Mouse (Mus musculus): ENCODE results near the gene Dazap1.

- TF ChIP-seq EP300 (IDR thresholded peaks at IDR 0.05; ENCODE audit: insufficient read depth, low read depth, low read length) (no peak), CTCF (IDR thresholded peaks at IDR 0.05) (no peak)
Measured at GRCm38 (mm10) chr10:80281921-80282371, 20.7 kb downstream of the Dazap1 start.
